Comparison of ENCODE assay signal across 9 mouse cellular contexts in the genomic region with DNA sequence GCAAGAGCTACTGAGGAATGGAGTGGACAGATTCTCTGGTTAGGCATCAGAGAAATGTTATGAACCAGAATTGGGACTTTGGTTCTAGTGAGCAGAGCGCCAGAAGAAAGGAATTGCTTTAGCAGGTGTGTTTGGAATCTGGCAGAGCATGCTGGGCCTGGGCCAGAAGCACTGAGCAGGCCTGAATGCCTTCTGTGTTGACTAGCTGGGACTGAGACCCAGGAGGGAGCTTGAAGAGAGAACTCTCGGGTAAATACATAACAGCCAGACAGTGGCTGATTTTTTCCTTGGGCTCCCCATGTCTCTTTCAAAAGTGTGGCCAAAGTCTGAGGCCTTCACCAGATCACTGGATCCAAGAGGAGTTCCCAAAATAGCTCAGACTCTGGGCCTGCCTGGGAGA.
DNase-seq lines count a peak whose midpoint lies in the region; ATAC-seq lines count a peak whose summit lies in the region.
"Had no signal": no experiment of that assay in that cellular context is flagged by ENCODE, and none has a peak within 500 bp of the region (broad histone marks: within the 10 kb centered on the region; RNA-seq: fewer than 3 reads in every experiment).

No protein-coding gene starts in this region.

- H3K4me1 ChIP-seq in hindbrain, embryonic 13.5 days (replicated peaks) = peaks cover 15% of the 10 kb centered on the region
- H3K4me1 ChIP-seq: stomach, embryonic 15.5 days had no signal

- H3K9ac ChIP-seq in hindbrain, embryonic 13.5 days = no peak overlapping the region
- H3K9ac ChIP-seq: stomach, embryonic 15.5 days had no signal

- DNase-seq in adrenal gland, postnatal 10 days = peak; percentile 45
- no peak for DNase-seq in adrenal gland, adult 2 months
- peak; percentile 6 for DNase-seq in MN1 (ENCODE audit: low spot score)
- peak; percentile 79 for DNase-seq in gastrocnemius, postnatal 25 days
- peak; percentile 2 for DNase-seq in layer of hippocampus, adult 9-10 months (ENCODE audit: low spot score)
- no peak for DNase-seq in retina, embryonic 14.5 days (ENCODE audit: low spot score)

- H3K27me3 ChIP-seq in hindbrain, embryonic 13.5 days = no peaks in the 10 kb centered on the region
- H3K27me3 ChIP-seq: stomach, embryonic 15.5 days had no signal

- H3K36me3 ChIP-seq in hindbrain, embryonic 13.5 days = no peaks in the 10 kb centered on the region
- H3K36me3 ChIP-seq: stomach, embryonic 15.5 days had no signal

- no peak overlapping the region for H3K27ac ChIP-seq in hindbrain, embryonic 13.5 days
- H3K27ac ChIP-seq: stomach, embryonic 15.5 days had no signal

- no peak overlapping the region for H3K4me3 ChIP-seq in hindbrain, embryonic 13.5 days
- H3K4me3 ChIP-seq: stomach, embryonic 15.5 days had no signal

- 67% methylated on average over 2 of the region's 2 CpGs for WGBS in hindbrain, embryonic 13.5 days

- H3K9me3 ChIP-seq in hindbrain, embryonic 13.5 days = no peaks in the 10 kb centered on the region
- H3K9me3 ChIP-seq: stomach, embryonic 15.5 days had no signal

- no peak for ATAC-seq in hindbrain, embryonic 13.5 days (ENCODE audit: low FRiP score)
- ATAC-seq in megakaryocyte progenitor cell, adult 5-6 weeks (replicated peaks; ENCODE audit: poor library complexity) = no peak

- no peak overlapping the region for H3K4me2 ChIP-seq in hindbrain, embryonic 13.5 days
- H3K4me2 ChIP-seq: stomach, embryonic 15.5 days had no signal

Comparison
In these comparisons a context has a peak if more than half of its experiments do, and no peak if none do; other contexts are left out.
1. DNase-seq: peak in adrenal gland, postnatal 10 days (single experiment), MN1 (single experiment), gastrocnemius, postnatal 25 days (single experiment) and layer of hippocampus, adult 9-10 months (single experiment); none in adrenal gland, adult 2 months (single experiment) and retina, embryonic 14.5 days (single experiment).